Mouse (Mus musculus) heart, embryonic 11.5 days (tissue): ENCODE measurements at regions not wholly inside any gene's neighbourhood (a gene's known extent, or its start where the extent isn't known, plus 50 kb on each side); places are given as distances from the start of the nearest gene placed in this dataset.

Experiments used
- ATAC-seq: fragments of 200-750 bp; cut with Nextera tagmentation; replicated peaks from 2 replicates; pipeline ENCODE4 v1.8.0; 2017; ENCODE audit warnings: moderate library complexity; ENCODE audit not compliant: insufficient number of reproducible peaks, low FRiP score, low TSS enrichment
- H3K27ac ChIP-seq: fragments of 300-500 bp; sonication (generic); 2 replicates; pipeline ENCODE4 v1.5.1; 2014; ENCODE audit warnings: mild to moderate bottlenecking, low read depth, low read length
- H3K27me3 ChIP-seq: fragments of 300-500 bp; sonication (generic); 2 replicates; pipeline ENCODE4 v1.6.1; 2014; ENCODE audit warnings: mild to moderate bottlenecking, low read length, mixed read lengths; ENCODE audit not compliant: control insufficient read depth, insufficient read depth
- H3K36me3 ChIP-seq: fragments of 300-500 bp; sonication (generic); 2 replicates; pipeline ENCODE4 v1.6.1; 2014; ENCODE audit warnings: mild to moderate bottlenecking, low read length, moderate library complexity, mixed read lengths; ENCODE audit not compliant: control insufficient read depth, insufficient read depth
- H3K4me1 ChIP-seq: fragments of 300-500 bp; sonication (generic); 2 replicates; pipeline ENCODE4 v1.6.1; 2014; ENCODE audit warnings: low read length; ENCODE audit not compliant: control insufficient read depth, insufficient read depth
- H3K4me2 ChIP-seq: fragments of 300-500 bp; sonication (generic); 2 replicates; pipeline ENCODE4 v1.6.1; 2014; ENCODE audit warnings: mild to moderate bottlenecking, moderate library complexity
- H3K4me3 ChIP-seq: fragments of 300-500 bp; sonication (generic); 2 replicates; pipeline ENCODE4 v1.5.1; 2014; ENCODE audit warnings: low read depth, low read length
- H3K9ac ChIP-seq: fragments of 300-500 bp; sonication (generic); 2 replicates; pipeline ENCODE4 v1.6.1; 2014; ENCODE audit warnings: mild to moderate bottlenecking, low read depth, low read length, moderate library complexity
- H3K9me3 ChIP-seq: fragments of 300-500 bp; sonication (generic); replicated peaks from 2 replicates; pipeline ENCODE4 v1.6.1; 2016; ENCODE audit warnings: low read length; ENCODE audit not compliant: control insufficient read depth
- WGBS: fragments of 180-500 bp; shearing (Covaris S2); extraction: QIAGEN DNeasy Blood & Tissue Kit; methylation state at CpG from one replicate; pipeline ENCODE4 v1.1.7; 2014; ENCODE audit not compliant: insufficient replicate concordance; 5-methylcytosine and 5-hydroxymethylcytosine counted together

- H3K4me1 ChIP-seq, result 0 out of 2 replicates have a peak, but pooled peaks cover 5% of the 10 kb centered on the region
- 86% methylated on average over 1 of the region's 1 CpGs for WGBS
- H3K36me3 ChIP-seq, result no peaks in the 10 kb centered on the region
- no peaks in the 10 kb centered on the region for H3K9me3 ChIP-seq
- no peak for ATAC-seq
- no peaks in the 10 kb centered on the region for H3K27me3 ChIP-seq
- H3K4me2 ChIP-seq, result no peak overlapping the region
- H3K4me3 ChIP-seq, result no peak overlapping the region
- H3K27ac ChIP-seq, result no peak overlapping the region
- no peak overlapping the region for H3K9ac ChIP-seq
These were observed 52.4 kb upstream of the Plxna2 start for GRCm38 (mm10) chr1:194565574-194565973.

GRCm38 (mm10) chr1:194563946-194564345 lies 54.1 kb upstream of the Plxna2 start:
- WGBS, result 30% methylated on average over 2 of the region's 2 CpGs
- no peak overlapping the region for H3K9ac ChIP-seq
- ATAC-seq, result no peak
- no peak overlapping the region for H3K27ac ChIP-seq
- H3K4me3 ChIP-seq, result no peak overlapping the region
- H3K27me3 ChIP-seq, result no peaks in the 10 kb centered on the region
- H3K4me1 ChIP-seq, result 0 out of 2 replicates have a peak, but pooled peaks cover 5% of the 10 kb centered on the region
- no peak overlapping the region for H3K4me2 ChIP-seq
- no peaks in the 10 kb centered on the region for H3K9me3 ChIP-seq
- no peaks in the 10 kb centered on the region for H3K36me3 ChIP-seq

GRCm38 (mm10) chr1:194561098-194561497 lies 56.9 kb upstream of the Plxna2 start:
- H3K9me3 ChIP-seq, result no peaks in the 10 kb centered on the region
- no peak overlapping the region for H3K27ac ChIP-seq
- H3K36me3 ChIP-seq, result no peaks in the 10 kb centered on the region
- 37% methylated on average over 1 of the region's 1 CpGs for WGBS
- H3K27me3 ChIP-seq, result no peaks in the 10 kb centered on the region
- no peak overlapping the region for H3K9ac ChIP-seq
- H3K4me3 ChIP-seq, result no peak overlapping the region
- H3K4me1 ChIP-seq, result 0 out of 2 replicates have a peak, but pooled peaks cover 5% of the 10 kb centered on the region
- no peak for ATAC-seq
- no peak overlapping the region for H3K4me2 ChIP-seq

GRCm38 (mm10) chr1:194548661-194549060 lies 69.4 kb upstream of the Plxna2 start:
- Histone ChIP-seq H3K9me3 (no peaks in the 10 kb centered on the region), H3K4me2 (no peak overlapping the region), H3K27me3 (no peaks in the 10 kb centered on the region), H3K4me3 (no peak overlapping the region), H3K36me3 (no peaks in the 10 kb centered on the region), H3K9ac (no peak overlapping the region), H3K4me1 (no peaks in the 10 kb centered on the region), H3K27ac (no peak overlapping the region)
- ATAC-seq, result no peak

GRCm38 (mm10) chr1:194548243-194548642 lies 69.8 kb upstream of the Plxna2 start:
- 89% methylated on average over 1 of the region's 1 CpGs for WGBS
- no peak for ATAC-seq
- no peaks in the 10 kb centered on the region for H3K9me3 ChIP-seq
- no peaks in the 10 kb centered on the region for H3K36me3 ChIP-seq
- no peak overlapping the region for H3K9ac ChIP-seq
- no peak overlapping the region for H3K27ac ChIP-seq
- H3K4me1 ChIP-seq, result no peaks in the 10 kb centered on the region
- H3K4me3 ChIP-seq, result no peak overlapping the region
- H3K27me3 ChIP-seq, result no peaks in the 10 kb centered on the region
- H3K4me2 ChIP-seq, result no peak overlapping the region

- H3K4me2 ChIP-seq, result no peak overlapping the region
- H3K4me3 ChIP-seq, result no peak overlapping the region
- no peak overlapping the region for H3K27ac ChIP-seq
- WGBS, result 77% methylated on average over 2 of the region's 2 CpGs
- H3K36me3 ChIP-seq, result no peaks in the 10 kb centered on the region
- no peaks in the 10 kb centered on the region for H3K27me3 ChIP-seq
- H3K9me3 ChIP-seq, result no peaks in the 10 kb centered on the region
- no peaks in the 10 kb centered on the region for H3K4me1 ChIP-seq
- ATAC-seq, result no peak
- no peak overlapping the region for H3K9ac ChIP-seq
These were observed 77.1 kb upstream of the Plxna2 start for GRCm38 (mm10) chr1:194540923-194541322.

- no peak overlapping the region for H3K9ac ChIP-seq
- no peaks in the 10 kb centered on the region for H3K36me3 ChIP-seq
- H3K9me3 ChIP-seq, result no peaks in the 10 kb centered on the region
- H3K4me2 ChIP-seq, result no peak overlapping the region
- no peak overlapping the region for H3K27ac ChIP-seq
- H3K27me3 ChIP-seq, result no peaks in the 10 kb centered on the region
- H3K4me3 ChIP-seq, result no peak overlapping the region
- ATAC-seq, result no peak
- 70% methylated on average over 2 of the region's 2 CpGs for WGBS
- no peaks in the 10 kb centered on the region for H3K4me1 ChIP-seq
These were observed 90.5 kb upstream of the Plxna2 start for GRCm38 (mm10) chr1:194527342-194528165.

GRCm38 (mm10) chr1:194524976-194525375 lies 93.0 kb upstream of the Plxna2 start:
- no peak for ATAC-seq
- no peak overlapping the region for H3K4me3 ChIP-seq
- no peaks in the 10 kb centered on the region for H3K4me1 ChIP-seq
- no peaks in the 10 kb centered on the region for H3K27me3 ChIP-seq
- H3K4me2 ChIP-seq, result no peak overlapping the region
- no peaks in the 10 kb centered on the region for H3K9me3 ChIP-seq
- no peaks in the 10 kb centered on the region for H3K36me3 ChIP-seq
- no peak overlapping the region for H3K27ac ChIP-seq
- WGBS, result 88% methylated on average over 2 of the region's 2 CpGs
- H3K9ac ChIP-seq, result no peak overlapping the region

- no peaks in the 10 kb centered on the region for H3K27me3 ChIP-seq
- no peaks in the 10 kb centered on the region for H3K4me1 ChIP-seq
- no peak for ATAC-seq
- H3K27ac ChIP-seq, result no peak overlapping the region
- no peak overlapping the region for H3K9ac ChIP-seq
- H3K4me3 ChIP-seq, result no peak overlapping the region
- H3K4me2 ChIP-seq, result no peak overlapping the region
- 80% methylated on average over 2 of the region's 2 CpGs for WGBS
- no peaks in the 10 kb centered on the region for H3K36me3 ChIP-seq
- no peaks in the 10 kb centered on the region for H3K9me3 ChIP-seq
These were observed 96.8 kb upstream of the Plxna2 start for GRCm38 (mm10) chr1:194521216-194521615.
